ENCODE assay signal across 8 mouse cellular contexts in the genomic region with DNA sequence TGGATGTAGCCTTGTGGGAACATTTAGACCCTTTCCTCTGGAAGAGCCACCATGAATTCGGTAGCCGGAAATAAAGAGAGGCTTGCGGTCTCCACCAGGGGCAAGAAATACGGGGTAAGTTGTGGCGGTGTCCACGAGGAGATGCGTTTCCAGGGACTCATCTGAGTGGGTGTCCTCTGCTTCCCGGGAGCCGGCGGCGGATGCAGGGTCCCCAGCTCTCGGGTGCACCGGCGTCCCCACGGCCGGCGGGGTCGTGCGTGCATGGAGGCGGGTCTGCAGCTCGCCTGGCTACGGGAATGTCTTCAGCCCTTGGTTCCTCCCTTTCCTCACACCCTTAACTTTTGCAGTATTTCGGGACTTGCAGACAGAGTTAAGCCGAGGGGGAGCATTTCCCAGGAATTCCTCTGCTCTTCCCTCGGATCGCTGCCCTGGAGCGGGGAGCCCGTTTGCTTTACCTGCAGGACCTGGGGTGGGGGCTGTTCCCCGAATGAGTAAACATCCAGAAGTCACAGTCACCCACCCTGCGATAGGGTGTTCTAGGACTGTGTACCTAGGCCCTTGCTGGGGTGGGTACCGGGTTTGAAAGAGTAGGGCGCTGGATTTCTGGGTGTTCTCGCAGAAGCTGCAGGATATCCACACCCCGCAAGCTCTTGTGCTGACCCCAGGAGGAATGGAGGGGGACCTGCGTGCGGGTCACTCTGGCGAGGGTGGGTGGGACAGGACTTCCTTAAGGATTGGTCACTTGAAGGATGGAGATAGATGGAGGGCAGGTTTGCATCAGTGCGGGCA. TPM values are rescaled to one million over a fixed set of nuclear protein-coding genes. Genes with fewer than 3 reads are reported as not detected.
DNase-seq lines count a peak whose midpoint lies in the region; ATAC-seq and TF ChIP-seq lines count a peak whose summit lies in the region.

No protein-coding gene starts in this region.

- H3K9me3 ChIP-seq in heart, embryonic 13.5 days = no peaks in the 10 kb centered on the region
- H3K9me3 ChIP-seq in midbrain, embryonic 10.5 days (replicated peaks) = no peaks in the 10 kb centered on the region
- H3K9me3 ChIP-seq in stomach, embryonic 16.5 days (replicated peaks; ENCODE audit: control insufficient read depth, low read length) = no peaks in the 10 kb centered on the region

- H3K4me2 ChIP-seq in heart, embryonic 13.5 days = peak overlapping the region; percentile 92
- peak overlapping the region; percentile 99 for H3K4me2 ChIP-seq in stomach, embryonic 16.5 days (ENCODE audit: low read depth, low read length)

- 1% methylated on average over 38 of the region's 38 CpGs for WGBS in heart, embryonic 13.5 days
- under 1% methylated on average over 38 of the region's 38 CpGs for WGBS in midbrain, embryonic 10.5 days
- WGBS in stomach, embryonic 16.5 days = under 1% methylated on average over 38 of the region's 38 CpGs

- peaks cover 39% of the 10 kb centered on the region for H3K4me1 ChIP-seq in heart, embryonic 13.5 days
- H3K4me1 ChIP-seq in midbrain, embryonic 10.5 days = peaks cover 38% of the 10 kb centered on the region
- H3K4me1 ChIP-seq in stomach, embryonic 16.5 days (ENCODE audit: control insufficient read depth, insufficient read depth, low read length) = peaks cover 20% of the 10 kb centered on the region; the same call in 1 of the 2 replicates

- ATAC-seq in heart, embryonic 13.5 days (ENCODE audit: extremely low read depth, insufficient number of reproducible peaks, low FRiP score, low TSS enrichment) = no peak
- ATAC-seq in stomach, embryonic 16.5 days (ENCODE audit: insufficient read depth, low FRiP score) = no peak
- ATAC-seq in erythroid progenitor cell, adult 5-6 weeks (replicated peaks; ENCODE audit: low FRiP score, poor library complexity, severe bottlenecking) = no peak

- DNase-seq in thymus, postnatal 0 days (ENCODE audit: low spot score) = peak; percentile 5
- no peak for DNase-seq in thymus, adult 18-20 months
- peak; percentile 62 for DNase-seq in cerebellum, adult 9-10 months
- peak in 1 of 2 experiments; percentile 7 for DNase-seq in layer of hippocampus, adult 2 months (ENCODE audit: low spot score in 2 of 2)
- DNase-seq in midbrain, embryonic 10.5 days (ENCODE audit: low spot score) = peak; percentile 56

- H3K36me3 ChIP-seq in heart, embryonic 13.5 days = no peaks in the 10 kb centered on the region; the same call in 1 of the 2 replicates
- H3K36me3 ChIP-seq in midbrain, embryonic 10.5 days = no peaks in the 10 kb centered on the region
- no peaks in the 10 kb centered on the region for H3K36me3 ChIP-seq in stomach, embryonic 16.5 days (ENCODE audit: control insufficient read depth, insufficient read depth, low read length)

- peak overlapping the region; percentile 93 for H3K27ac ChIP-seq in heart, embryonic 13.5 days (replicated peaks)
- H3K27ac ChIP-seq in layer of hippocampus, adult 2 months = peak overlapping the region; percentile 88
- H3K27ac ChIP-seq in midbrain, embryonic 10.5 days (replicated peaks) = peak overlapping the region; percentile 79
- H3K27ac ChIP-seq in stomach, embryonic 16.5 days (ENCODE audit: low read length) = 0 out of 2 replicates have a peak overlapping the region, but pooled peaks have one; percentile 62

- H3K27me3 ChIP-seq in heart, embryonic 13.5 days (replicated peaks) = no peaks in the 10 kb centered on the region
- H3K27me3 ChIP-seq in midbrain, embryonic 10.5 days (ENCODE audit: low read depth, poor library complexity, severe bottlenecking) = peaks cover 55% of the 10 kb centered on the region
- peaks cover 8% of the 10 kb centered on the region; the same call in 1 of the 2 replicates for H3K27me3 ChIP-seq in stomach, embryonic 16.5 days (ENCODE audit: control insufficient read depth, insufficient read depth, low read length)

- H3K4me3 ChIP-seq in heart, embryonic 13.5 days = peak overlapping the region; percentile 89
- H3K4me3 ChIP-seq in layer of hippocampus, adult 2 months = peak overlapping the region; percentile 83
- H3K4me3 ChIP-seq in midbrain, embryonic 10.5 days = peak overlapping the region; percentile 75
- H3K4me3 ChIP-seq in stomach, embryonic 16.5 days (replicated peaks; ENCODE audit: low read length) = peak overlapping the region; percentile 58

- TF ChIP-seq CTCF in layer of hippocampus, adult 2 months (conservative IDR thresholded peaks at IDR 0.05) = peak; percentile 39

- H3K9ac ChIP-seq in heart, embryonic 13.5 days = peak overlapping the region; percentile 92
- H3K9ac ChIP-seq in stomach, embryonic 16.5 days (ENCODE audit: low read length) = peak overlapping the region; percentile 70

RNA-seq across cellular contexts. Expression of gene Kif26b, which starts 0.8 kb away (rescaled TPM):
- polyA plus RNA-seq in thymus, postnatal 0 days (2015; fragmentation: Nextera tagmentation; extraction: Ambion mirVana) = 0.01 and 0.07 TPM in 2 replicates
- polyA plus RNA-seq in heart, embryonic 13.5 days (2015; fragmentation: Nextera tagmentation; extraction: Ambion mirVana) = 8.8 and 9.7 TPM in 2 replicates
- total RNA-seq in layer of hippocampus, adult 2 months (2021) = 10 to 100 TPM; 21.3 to 23.8 TPM
- polyA plus RNA-seq in midbrain, embryonic 10.5 days (2016; fragmentation: Nextera tagmentation; extraction: Ambion mirVana) = 3.3 and 4.3 TPM in 2 replicates
- 1.8 TPM in 2 replicates for polyA plus RNA-seq in stomach, embryonic 16.5 days (2015; fragmentation: Nextera tagmentation; extraction: Ambion mirVana)
- total RNA-seq in erythroid progenitor cell, adult 5-6 weeks (2015; ENCODE audit: low replicate concordance) = not detected in 2 replicates
- 0.77 TPM in 1 of 2 replicates, not detected in the other for total RNA-seq in erythroid progenitor cell, adult 5-6 weeks (2017; ENCODE audit: low replicate concordance)

Comparison
In these comparisons a context has a peak if more than half of its experiments do, and no peak if none do; other contexts are left out.
1. DNase-seq: peak in thymus, postnatal 0 days (single experiment), cerebellum, adult 9-10 months (single experiment) and midbrain, embryonic 10.5 days (single experiment); none in thymus, adult 18-20 months (0 of 2).
2. Peak in every context shown above with its lines, with median percentiles within 50 percentile points of each other: H3K27ac ChIP-seq and H3K4me3 ChIP-seq.